Mouse (Mus musculus): Measurements from ENCODE around the gene Mboat1.

The Mboat1 gene

GRCm38 (mm10) chr13:30170061-30170460, 33.8 kb downstream of the Mboat1 start:
- POLR2A ChIA-PET = no interaction called here
- CTCF ChIA-PET = no interaction called here

- CTCF ChIA-PET = no interaction called here
- POLR2A ChIA-PET = no interaction called here
Measured at GRCm38 (mm10) chr13:30174586-30174985, 38.3 kb downstream of the Mboat1 start.

- CTCF ChIA-PET = no interaction called here
Measured at GRCm38 (mm10) chr13:30177356-30177755, 41.1 kb downstream of the Mboat1 start.

GRCm38 (mm10) chr13:30185549-30185948, 49.3 kb downstream of the Mboat1 start:
- ChIA-PET CTCF (no interaction called here), POLR2A (no interaction called here)

More at GRCm38 (mm10) chr13:30177356-30177755, 41.1 kb downstream of the Mboat1 start:
- POLR2A ChIA-PET = no interaction called here

GRCm38 (mm10) chr13:30185959-30186358, 49.7 kb downstream of the Mboat1 start:
- POLR2A ChIA-PET = interaction anchor here in 1 of 4 experiments (0.6 to 1.5 kb wide), 3 partner anchors 12 to 237 kb away, joined by 3 to 7 read pairs (median 4); no protein-coding TSS in a partner anchor
- CTCF ChIA-PET = no interaction called here

GRCm38 (mm10) chr13:30186456-30186855, 50.2 kb downstream of the Mboat1 start:
- ChIA-PET POLR2A (interaction anchor here in 1 of 4 experiments (0.6 to 1.5 kb wide), 3 partner anchors 12 to 237 kb away, joined by 3 to 7 read pairs (median 4); no protein-coding TSS in a partner anchor), CTCF (no interaction called here)

- ChIA-PET POLR2A (no interaction called here), CTCF (interaction anchor here in 1 of 4 experiments (0.6 to 0.7 kb wide), 2 partner anchors 106 to 800 kb away, joined by 3 to 7 read pairs; no protein-coding TSS in a partner anchor)
Measured at GRCm38 (mm10) chr13:30192031-30192716, 55.9 kb downstream of the Mboat1 start.

GRCm38 (mm10) chr13:30193363-30193762, 57.1 kb downstream of the Mboat1 start:
- ChIA-PET POLR2A (no interaction called here), CTCF (no interaction called here)

- CTCF ChIA-PET = no interaction called here
- POLR2A ChIA-PET = interaction anchor here in 1 of 4 experiments (0.7 kb wide), 1 partner anchor 9 kb away, joined by 3 read pairs; no protein-coding TSS in a partner anchor
Measured at GRCm38 (mm10) chr13:30194834-30195233, 58.5 kb downstream of the Mboat1 start.

GRCm38 (mm10) chr13:30196661-30197060, 60.4 kb downstream of the Mboat1 start:
- ChIA-PET CTCF (no interaction called here), POLR2A (interaction anchor here in 1 of 4 experiments (0.6 kb wide), 1 partner anchor 1311 kb away, joined by 4 read pairs; no protein-coding TSS in a partner anchor)

- CTCF ChIA-PET = interaction anchor here in 1 of 4 experiments (1.4 kb wide), 1 partner anchor 62 kb away, joined by 3 read pairs; no protein-coding TSS in a partner anchor
Measured at GRCm38 (mm10) chr13:30198101-30198570, 61.8 kb downstream of the Mboat1 start.

GRCm38 (mm10) chr13:30199821-30200220, 63.5 kb downstream of the Mboat1 start:
- ChIA-PET POLR2A (no interaction called here), CTCF (no interaction called here)

More at GRCm38 (mm10) chr13:30198101-30198570, 61.8 kb downstream of the Mboat1 start:
- POLR2A ChIA-PET = interaction anchor here in 1 of 4 experiments (1.8 kb wide), 1 partner anchor 12 kb away, joined by 3 read pairs; no protein-coding TSS in a partner anchor

- CTCF ChIA-PET = no interaction called here
- POLR2A ChIA-PET = no interaction called here
Measured at GRCm38 (mm10) chr13:30200737-30201136, 64.4 kb downstream of the Mboat1 start.

- CTCF ChIA-PET = no interaction called here
- POLR2A ChIA-PET = no interaction called here
Measured at GRCm38 (mm10) chr13:30203018-30203417, 66.7 kb downstream of the Mboat1 start.

GRCm38 (mm10) chr13:30208176-30208575, 71.9 kb downstream of the Mboat1 start:
- ChIA-PET POLR2A (no interaction called here), CTCF (no interaction called here)

- ChIA-PET CTCF (no interaction called here), POLR2A (interaction anchor here in 1 of 4 experiments (0.9 kb wide), 1 partner anchor 56 kb away, joined by 3 read pairs; no protein-coding TSS in a partner anchor)
Measured at GRCm38 (mm10) chr13:30213276-30213675, 77.0 kb downstream of the Mboat1 start.

- ChIA-PET CTCF (no interaction called here), POLR2A (no interaction called here)
Measured at GRCm38 (mm10) chr13:30217588-30218371, 81.5 kb downstream of the Mboat1 start.

- POLR2A ChIA-PET = no interaction called here
- CTCF ChIA-PET = no interaction called here
Measured at GRCm38 (mm10) chr13:30219597-30219996, 83.3 kb downstream of the Mboat1 start.

GRCm38 (mm10) chr13:30221316-30221715, 85.0 kb downstream of the Mboat1 start:
- POLR2A ChIA-PET = interaction anchor here in 1 of 4 experiments (0.7 kb wide), 1 partner anchor 1540 kb away, joined by 4 read pairs; no protein-coding TSS in a partner anchor

GRCm38 (mm10) chr13:30224114-30224513, 87.8 kb downstream of the Mboat1 start:
- ChIA-PET POLR2A (no interaction called here), CTCF (no interaction called here)

More at GRCm38 (mm10) chr13:30221316-30221715, 85.0 kb downstream of the Mboat1 start:
- CTCF ChIA-PET = interaction anchor here in 2 of 4 experiments (0.6 to 1.4 kb wide), 3 partner anchors 38 to 625 kb away, joined by 3 read pairs; no protein-coding TSS in a partner anchor

All from embryonic stem cell, embryonic (primary cell).